Mouse (Mus musculus): ENCODE measurements around the gene Nme8.

DNA sequence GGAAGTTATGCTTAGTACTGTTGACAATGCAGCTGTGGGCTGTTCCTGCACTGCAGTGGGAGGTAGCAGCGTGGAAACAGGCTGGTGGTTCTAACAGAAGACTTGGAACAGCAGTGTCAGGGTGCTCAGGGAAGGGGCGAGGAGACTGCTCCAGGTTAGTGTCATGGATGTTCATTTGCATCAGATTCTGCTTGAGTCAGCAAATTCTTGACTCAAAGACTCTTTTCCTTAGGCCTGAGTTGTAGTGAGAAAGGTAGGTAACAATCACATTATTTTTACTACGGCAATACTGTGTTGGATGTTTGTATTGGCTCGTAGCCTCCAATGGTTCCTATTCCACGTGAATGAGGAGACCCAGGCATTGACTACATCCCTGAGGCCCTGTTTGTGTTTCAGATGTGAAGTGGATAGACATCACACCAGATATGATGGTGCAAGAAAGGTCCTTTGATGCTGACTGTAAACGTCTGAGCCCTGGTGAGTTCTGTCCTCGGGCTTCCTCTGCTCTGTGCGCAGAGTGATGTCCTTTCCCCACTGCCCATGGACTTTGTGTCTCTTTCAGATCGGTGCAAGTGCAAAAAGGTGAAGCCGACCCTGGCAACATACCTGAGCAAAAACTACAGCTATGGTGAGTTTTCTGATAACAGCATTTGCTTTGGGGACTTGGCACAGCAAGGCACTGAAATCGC lies 72.8 kb downstream of the Nme8 start:
- TF ChIP-seq POLR2A (IDR thresholded peaks at IDR 0.05; ENCODE audit: control insufficient read depth, extremely low read depth, insufficient read depth, low read length, poor library complexity) (no peak), CTCF (IDR thresholded peaks at IDR 0.05; ENCODE audit: borderline replicate concordance, control insufficient read depth, extremely low read depth, insufficient read depth, low read length, poor library complexity) (no peak)
